Mouse (Mus musculus): Measurements from ENCODE around the gene Phyhd1.
A peak's percentile ranks its signal among the peaks of the same experiment; 100 is the strongest.

The Phyhd1 gene

DNA sequence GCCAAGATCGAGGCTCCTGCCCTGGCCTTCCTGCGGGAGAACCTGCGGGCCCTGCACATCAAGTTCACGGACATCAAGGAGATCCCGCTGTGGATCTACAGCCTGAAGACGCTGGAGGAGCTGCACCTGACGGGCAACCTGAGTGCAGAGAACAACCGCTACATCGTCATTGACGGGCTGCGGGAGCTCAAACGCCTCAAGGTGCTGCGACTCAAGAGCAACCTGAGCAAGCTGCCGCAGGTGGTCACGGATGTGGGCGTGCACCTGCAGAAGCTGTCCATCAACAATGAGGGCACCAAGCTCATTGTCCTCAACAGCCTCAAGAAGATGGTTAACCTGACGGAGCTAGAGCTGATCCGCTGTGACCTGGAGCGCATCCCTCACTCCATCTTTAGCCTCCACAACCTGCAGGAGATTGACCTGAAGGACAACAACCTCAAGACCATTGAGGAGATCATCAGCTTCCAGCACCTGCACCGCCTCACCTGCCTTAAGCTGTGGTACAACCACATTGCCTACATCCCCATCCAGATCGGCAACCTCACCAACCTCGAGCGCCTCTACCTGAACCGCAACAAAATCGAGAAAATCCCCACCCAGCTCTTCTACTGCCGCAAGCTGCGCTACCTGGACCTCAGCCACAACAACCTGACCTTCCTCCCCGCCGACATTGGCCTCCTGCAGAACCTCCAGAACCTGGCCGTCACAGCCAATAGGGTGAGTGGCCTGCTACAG, 9.2 kb upstream of the Phyhd1 start:
- no peak for DNase-seq

DNA sequence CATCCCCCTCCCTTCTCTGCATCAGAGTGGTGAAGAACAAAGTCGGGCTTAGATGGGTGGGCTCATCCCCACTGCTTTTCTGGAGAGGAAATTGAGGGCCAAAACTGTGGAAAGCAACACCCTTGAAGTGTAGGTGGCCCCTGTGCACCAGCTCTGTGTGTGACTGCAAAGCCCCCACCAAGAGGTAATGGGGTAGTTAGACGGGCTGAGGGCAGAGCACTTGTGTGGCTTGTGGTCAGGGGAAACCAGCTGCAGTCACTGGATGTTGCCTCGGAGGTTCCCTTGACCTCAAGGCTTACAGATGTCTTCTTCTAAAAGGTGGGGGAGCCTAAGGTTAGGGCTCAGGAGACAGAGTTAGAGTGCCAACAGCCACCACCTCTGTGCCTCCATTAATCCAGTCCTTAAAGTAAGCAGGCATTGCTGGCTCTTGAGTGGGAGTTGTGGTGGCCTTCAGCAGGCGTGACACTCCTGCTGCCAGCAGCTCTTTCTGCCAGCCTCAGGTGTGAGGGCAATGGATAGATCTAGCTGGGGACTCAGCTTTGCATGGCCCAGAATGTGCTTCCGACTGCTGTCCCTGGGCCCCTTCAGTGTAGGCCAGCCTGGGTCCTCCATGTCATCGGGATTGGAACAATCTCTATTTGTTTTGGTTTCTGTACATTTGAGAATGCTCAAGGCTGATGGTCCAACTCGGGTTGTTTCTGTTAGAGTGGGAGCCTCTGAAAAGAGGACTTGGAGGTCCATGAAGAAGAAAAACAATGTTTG, 8.1 kb upstream of the Phyhd1 start:
- no peak for DNase-seq

DNA sequence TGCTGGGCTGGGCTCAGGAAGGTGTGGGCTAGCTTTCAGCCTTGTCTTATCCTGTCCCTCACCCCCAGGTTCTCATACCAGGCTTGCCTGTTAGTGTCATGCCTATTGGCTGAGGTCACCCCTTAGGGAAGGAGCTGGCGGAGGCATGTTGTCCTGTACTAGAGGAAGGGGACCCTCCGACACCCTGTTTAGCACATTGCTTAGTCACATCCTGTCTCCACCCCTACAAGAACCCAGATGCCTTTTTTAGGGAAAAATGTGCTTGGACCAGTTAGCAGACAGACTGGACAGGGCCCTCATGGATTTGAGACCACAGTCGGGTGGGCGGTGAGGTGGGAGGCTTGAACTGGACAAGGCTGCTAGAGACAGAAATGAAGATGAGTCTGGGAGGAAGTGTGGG, 7.4 kb upstream of the Phyhd1 start:
- no peak for DNase-seq

DNA sequence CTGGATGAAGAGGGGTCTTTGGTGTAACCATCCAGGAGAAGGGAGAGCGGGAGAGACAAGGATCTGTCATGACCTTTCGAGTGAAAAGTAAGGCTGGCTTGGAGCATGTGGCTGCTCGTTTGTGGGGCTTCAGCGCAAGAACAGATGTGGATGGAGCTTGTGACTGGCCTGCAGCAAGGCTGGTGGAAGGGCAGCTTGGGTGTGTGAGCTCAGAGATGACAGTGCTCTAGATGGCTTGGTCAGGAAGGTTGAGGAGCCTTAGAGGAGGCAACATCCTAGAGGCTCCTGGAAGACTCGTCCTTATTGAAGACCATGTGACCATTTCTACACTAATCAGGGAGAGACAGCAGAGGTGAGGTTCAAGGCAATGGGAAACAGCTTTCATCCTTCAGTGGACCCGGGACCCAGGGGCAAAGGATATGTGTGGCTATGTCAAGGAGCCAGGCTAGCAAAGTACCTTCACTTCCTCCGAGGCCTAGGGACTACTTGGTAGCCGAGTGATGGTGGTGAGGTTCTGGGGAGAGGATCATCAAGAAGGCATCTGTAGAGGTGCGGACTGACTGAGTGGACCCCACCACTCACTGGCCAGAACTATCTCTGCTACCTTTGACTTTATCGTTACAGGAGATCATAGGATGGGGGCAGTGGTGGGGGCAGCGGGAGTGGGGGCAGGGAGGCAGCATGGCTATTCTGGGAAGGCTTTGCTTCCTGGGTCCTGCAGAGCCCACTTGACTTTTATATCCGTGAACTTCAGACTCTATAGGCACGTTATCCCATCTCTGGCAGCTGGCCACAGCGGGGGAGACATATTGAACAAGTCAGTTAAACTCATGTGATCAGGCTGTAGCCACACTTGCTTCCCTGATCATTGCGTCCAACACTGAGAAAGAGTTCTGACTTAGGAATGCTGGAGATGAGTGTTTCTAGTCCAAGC, 6.6 kb upstream of the Phyhd1 start:
- DNase-seq: no peak

DNA sequence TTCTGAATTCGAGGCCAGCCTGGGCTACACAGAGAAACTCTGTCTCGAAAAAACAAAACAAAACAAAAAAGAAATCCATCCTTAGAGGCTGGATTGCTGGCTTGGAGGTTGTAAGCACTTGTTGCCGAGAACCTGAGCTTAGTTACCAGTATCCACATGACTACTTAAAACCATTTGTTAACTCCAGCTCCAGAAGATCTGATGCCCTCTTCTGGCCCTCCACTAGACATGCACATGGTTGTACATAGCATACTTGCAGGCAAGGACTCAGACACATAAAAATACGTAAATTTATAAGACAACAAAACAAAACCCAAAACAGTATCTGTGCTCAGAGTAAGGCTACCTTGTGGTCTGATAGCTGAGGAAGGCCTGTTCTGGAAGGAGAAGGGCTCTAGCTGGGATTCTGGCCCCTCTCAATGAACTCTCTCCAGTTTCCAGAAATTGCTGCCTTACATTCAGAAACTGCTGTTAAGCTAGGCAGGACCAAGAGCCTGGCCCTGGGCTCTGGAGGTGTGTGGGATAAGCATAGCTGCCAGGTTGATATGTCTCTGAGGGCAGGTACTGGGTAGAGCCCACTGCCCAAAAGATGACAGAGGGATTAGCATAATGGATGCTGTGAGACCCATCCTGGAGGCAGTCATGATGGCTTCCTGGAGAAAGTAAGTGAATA, 4.8 kb upstream of the Phyhd1 start:
- DNase-seq: no peak

DNA sequence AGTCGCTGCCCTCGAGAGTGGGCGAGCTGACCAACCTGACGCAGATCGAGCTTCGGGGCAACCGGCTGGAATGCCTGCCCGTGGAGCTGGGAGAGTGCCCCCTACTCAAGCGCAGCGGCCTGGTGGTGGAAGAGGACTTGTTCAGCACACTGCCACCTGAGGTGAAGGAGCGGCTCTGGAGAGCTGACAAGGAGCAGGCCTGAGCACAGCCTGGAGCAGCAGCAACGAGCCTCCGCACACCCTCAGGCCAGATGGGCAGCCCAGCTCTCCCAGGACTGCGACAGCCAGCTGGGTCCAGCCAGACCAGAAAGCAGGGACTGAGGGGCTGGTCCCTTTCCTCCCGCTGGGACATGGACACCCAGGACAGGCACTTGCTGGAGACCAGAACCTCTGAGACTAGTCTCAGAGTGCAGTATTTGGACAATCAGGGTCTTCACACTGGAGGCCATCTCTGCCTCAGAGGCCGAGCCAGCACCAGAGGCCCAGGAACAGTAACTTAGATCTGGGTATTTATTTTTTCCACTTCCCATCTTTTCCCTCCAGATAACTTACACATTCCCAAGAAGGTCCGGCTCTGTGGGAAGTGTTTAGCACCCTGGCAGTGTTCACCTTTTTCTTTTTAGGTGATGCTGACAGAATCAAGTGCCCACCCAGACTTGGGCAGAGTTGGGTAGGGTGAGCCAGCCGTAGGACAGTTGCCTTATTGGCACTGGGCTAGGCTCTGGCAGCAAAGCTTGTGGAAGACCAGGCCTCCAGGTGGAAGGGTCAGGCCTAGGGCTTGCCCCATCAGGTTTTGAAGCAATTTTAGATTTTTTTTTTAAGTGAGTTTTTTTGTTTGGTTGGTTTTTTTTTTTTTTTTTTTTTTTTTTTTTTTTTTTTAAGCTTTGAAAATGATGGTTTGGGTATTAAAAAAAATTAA, 3.8 kb upstream of the Phyhd1 start:
- DNase-seq: no peak

DNA sequence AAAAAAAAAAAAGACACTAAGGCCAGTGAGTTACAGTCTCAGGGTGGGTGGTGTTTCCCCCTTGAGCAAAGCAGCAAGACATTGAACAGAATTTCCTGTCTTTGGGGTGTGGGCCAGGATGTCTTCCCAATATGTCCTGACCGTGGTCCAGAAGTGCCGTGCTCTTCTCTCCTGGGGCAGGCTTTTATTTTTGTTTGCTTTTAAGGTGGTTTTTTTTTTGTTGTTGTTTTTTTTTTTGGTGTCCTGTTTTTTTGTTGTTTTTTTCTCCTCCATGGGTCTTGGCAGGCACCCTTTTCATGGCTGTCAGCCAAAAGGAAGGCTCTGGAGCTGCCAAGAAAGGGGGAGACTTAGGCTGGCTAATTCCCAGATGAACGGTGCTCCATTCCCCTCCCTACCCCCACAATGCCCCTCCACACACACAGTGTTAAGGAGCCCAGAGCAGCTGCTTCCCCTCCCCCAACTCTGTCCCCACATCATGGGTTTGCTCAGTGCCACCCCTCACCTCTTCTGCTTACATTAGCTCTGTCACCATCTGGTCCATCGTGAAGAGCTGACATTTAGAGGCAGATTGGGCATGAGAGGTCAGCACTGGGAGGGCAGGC, 3.1 kb upstream of the Phyhd1 start:
- peak; percentile 61 for DNase-seq

DNA sequence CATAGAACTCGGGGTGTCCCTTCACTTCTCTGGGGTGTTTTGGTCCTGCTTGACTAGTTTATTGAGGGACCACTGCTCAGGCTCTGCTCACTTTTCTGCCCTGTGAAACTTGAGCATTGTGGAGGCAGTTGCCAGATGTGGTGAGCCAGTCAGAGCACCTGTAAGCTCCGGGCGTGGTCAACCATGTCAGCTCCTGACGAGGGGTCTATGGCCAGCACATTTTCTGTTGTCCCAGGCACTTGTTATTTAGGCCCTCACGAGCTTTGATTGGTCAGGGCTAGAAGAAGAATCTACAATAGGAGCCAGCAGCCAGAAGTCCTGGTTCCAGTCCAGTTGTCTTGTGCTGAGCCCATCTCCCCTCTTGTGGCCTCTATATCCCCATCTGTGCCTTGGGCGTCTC, 2.2 kb upstream of the Phyhd1 start:
- DNase-seq: no peak

DNA sequence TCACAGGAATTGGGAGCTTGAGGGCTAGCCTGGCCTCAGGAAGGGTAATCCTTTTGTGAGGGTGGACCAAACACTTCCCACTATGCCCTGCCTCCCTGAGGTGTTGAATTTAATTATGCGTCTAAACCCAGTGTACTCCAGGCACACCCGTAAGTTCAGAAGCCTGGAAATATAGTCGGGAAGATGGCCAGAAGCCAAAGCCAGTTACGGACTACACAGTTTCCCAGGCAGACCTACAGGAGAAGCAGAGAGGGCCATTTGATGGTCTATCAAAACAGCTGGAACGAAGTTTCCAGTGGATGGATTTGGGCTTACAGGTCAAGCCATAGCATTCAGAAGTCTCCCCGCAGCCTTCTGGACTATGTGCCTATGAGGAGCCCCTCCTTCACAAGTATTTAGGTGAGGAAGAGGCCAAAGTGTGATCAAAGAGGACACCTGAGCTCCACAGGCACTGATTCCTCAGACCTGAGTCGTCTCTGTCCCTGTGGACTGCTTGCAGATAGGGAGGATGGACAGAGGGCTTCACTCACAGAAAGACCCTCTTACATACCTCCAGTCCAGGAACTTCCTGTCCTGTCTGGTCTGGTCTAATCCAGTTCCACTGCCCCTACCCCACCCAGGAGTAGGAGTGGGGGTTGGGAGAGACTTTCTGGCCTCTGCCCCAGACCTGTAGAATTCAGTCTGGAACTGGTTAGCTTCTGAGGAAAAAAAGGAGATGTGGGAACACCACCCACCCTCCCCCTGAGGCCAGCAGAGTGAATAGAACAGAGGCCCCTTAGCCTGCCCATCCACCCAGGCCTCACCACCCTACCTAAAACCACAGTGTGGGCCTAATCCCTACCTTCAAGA, 1.1 kb upstream of the Phyhd1 start:
- DNase-seq: no peak

DNA sequence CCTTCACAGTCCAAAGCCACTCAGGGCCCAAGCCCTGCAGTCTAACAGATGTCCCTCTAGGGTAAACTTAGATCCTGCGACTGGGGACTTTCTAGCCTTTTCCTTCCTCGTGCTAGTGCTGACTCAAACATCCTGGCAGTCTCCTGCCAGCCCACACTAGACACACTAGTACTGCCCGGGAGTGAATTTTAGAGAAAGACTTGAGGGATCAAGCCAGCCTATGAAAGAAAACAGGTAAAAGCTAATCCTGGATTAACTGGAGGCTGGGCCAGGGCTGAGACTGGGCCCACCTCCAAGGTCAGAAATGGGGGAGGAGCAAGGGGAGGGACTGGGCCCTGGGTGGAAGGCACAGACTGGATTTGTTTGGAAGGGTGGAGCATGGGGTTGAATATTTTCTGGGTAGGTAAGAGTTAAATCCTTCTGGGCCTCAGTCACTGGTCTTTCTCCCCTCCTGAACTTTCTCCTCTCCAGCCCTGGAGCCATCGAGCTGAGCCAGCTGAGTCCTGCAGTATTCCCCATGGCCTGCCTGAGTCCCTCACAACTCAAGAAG, 464 bp downstream of the Phyhd1 start:
- no peak for DNase-seq

DNA sequence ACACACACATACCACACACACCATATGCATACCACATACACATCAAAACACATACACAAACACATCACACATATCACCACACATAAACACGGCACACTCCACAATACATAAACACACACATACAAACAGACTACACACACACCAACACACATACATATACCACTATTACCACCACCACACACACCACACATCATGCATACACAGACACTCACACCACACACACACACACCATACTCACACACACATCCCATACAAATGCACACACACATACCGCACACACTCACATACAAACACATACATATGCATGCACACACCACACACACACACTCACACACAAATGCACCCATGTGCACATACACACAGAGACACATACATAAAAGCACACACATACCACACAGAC, 1.5 kb downstream of the Phyhd1 start:
- DNase-seq: no peak

DNA sequence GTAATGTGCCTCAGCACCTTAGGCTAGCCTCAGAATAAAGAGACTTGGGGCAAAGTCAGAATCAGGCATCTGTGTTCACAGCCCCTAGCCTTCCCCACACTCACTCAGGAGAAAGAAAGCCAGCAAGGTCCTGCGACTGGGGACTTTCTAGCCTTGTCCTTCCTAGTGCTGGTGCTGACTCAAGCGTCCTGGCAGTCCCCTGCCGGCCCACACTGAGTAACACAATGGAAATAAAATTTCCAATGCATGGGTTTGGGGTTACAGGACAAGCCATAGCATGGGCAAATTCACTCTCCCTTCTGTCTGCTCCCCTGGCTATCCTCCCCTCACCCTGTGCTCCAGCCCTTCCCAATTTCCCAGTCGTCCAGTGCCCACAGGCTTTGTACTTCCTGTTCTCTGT, 2.4 kb downstream of the Phyhd1 start:
- DNase-seq: no peak

DNA sequence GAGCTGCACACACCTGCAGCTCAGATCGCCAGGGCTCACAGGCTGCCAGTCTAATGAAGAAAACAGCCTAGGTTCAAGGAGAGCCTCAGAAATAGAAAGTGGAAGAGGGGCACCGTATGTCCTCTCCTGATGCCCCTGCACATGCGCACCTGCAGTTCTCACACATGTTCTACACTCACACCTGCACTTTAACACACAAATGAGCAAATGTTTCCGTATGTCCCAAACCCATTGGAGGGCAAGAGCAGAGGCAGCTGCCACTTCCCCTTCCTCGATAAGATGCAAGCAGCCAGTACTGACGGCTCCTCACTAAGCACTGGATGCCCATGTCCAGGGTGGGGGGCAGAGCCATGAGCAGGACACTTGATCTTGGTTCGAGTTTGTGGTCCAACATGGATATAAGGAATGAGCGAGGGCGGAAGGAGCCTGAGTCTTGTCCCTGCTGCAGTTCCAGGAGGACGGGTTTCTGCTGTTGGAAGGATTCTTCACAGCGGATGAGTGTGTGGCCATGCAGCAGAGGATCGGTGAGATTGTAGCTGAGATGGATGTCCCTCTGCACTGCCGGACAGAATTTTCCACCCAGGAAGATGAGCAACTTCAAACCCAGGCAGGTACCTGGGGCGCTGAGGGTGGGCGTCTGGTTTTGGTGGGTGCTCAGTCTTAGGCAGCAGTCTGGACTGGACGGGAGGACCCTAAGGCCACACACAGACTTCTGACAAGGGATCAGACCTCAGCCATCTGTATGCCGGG, 3.4 kb downstream of the Phyhd1 start:
- DNase-seq: no peak

DNA sequence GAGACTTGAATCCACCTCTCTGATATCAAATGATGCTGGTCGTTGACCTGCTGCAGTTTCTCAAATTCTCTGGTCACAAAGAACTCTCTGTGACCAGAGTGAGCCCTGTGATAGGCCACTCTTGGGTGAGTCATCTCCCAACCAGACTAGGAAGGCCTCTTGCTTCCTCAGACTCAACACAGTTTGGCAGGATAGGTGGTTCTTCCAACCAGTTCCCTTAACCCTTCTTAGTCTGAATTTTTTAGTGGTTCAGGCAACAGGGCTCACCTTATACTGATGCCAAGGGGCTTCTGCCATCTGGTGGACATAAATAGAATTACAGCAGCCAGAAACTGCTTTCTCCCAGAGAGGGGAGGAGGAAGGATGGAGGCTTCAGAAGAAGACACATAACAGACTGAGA, 4.1 kb downstream of the Phyhd1 start:
- DNase-seq: no peak

DNA sequence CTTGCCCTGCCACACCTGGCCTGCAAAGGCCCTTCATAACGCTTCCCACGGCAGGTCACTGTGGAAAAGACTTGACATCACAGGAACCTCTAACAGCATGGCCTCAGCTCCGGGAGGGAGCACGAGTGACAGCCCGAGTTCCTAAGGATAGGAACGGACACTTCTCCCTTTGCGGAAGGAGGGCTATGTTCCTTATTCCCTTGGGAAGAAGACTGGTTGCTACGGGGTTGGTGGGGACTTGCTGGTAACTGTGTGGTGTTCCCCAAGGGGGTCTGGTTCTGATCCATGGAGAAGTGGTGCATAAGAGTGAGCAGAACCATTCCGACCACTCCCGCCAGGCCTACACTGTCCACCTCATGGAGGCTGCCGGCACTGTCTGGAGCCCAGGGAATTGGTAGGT, 14.7 kb downstream of the Phyhd1 start, which contains the start of gene Gm28038:
Gene Gm28038 (plus strand): TSS at position 301 of the 400 bp plus-strand sequence.
- DNase-seq: no peak

DNA sequence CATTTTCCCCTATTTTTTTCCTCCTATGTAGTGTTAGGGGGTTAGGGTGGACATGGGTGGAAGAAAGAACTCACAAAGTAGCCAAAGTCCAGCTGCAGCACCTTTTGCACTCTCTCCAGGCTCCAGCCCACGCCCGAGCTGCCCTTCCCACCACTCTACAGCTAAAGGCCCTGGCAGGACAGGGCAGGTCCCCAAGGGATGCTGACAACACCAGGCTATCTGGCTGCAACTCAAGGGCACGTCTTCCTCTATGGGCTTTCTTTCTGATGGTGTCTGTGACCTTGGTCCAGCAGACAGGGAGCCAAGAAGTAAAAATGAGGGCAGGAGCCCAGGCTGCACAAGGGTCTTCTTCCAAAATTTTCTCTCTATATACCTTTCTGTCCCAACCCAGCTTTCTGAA, 15.6 kb downstream of the Phyhd1 start:
- DNase-seq: no peak

DNA sequence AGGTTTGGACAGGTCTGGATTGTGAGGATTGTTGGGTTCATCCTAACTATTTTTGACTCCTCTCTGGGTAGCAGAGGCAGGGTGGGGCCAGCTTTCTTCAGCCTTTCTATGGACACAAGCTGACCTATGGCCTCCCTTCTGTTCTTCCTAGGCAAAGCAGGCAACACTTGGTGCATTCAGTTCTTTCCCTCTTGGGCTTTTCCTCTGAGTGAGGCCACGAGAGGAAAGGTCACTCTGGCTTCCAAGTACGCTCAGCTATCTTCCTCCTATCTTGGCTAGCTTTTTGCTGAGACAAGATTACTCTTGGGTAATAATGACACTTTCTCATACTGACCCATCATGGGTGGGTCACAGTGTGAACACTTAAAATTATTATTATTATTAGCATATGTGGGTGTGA, 17.2 kb downstream of the Phyhd1 start:
- no peak for DNase-seq

DNA sequence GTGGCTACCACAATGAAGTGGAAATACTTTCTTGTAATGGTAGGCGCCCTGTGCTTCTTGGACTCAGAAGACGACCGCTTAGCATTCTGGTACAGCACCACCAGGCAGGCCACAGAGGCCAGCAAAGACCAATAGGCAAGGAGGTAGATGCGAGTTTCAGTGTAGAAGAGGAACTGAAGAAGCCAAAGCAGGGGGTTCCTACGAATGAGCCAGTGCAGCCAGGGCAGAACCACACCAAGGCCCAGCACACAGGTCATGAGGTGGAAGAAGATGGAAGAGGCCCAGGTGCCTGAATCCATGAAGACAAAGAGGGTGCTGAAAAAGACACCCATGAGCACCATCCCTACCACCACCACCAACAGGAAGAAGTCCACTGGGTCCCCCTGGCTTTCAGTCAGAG, 19.0 kb downstream of the Phyhd1 start:
- no peak for DNase-seq

Measured in right cerebral cortex, postnatal 4 days (tissue).